Mouse (Mus musculus): ENCODE results near the gene Znrf1.

DNA sequence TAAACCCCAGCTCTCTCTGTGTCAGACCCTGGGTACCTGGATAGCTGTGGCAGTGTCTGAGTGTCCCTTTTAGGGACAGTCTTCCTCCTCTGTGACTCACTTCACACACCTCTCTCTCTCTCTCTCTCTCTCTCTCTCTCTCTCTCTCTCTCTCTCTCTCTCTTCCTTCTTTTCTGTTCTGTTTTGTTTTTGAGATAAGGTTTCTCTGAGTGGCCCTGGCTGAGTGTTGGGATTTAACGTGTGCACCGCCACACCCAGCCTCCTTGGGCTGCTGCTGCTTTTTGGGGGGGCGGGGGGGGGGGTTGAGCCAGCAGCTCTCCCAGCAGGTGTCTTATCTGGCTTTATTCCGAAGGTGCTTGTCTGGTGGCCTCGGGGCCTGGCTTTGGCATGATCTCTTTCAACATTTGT lies 29.9 kb downstream of the Znrf1 start:
- no peak for TF ChIP-seq POLR2A (IDR thresholded peaks at IDR 0.05; ENCODE audit: borderline replicate concordance, low read depth, low read length)
- TF ChIP-seq CTCF (IDR thresholded peaks at IDR 0.05; ENCODE audit: low read depth, low read length): no peak

All from bone marrow macrophage, adult 2 months (primary cell).